Mouse (Mus musculus) cerebellum, adult 2 months (tissue): ENCODE data around the gene Lrch4. TPM values are rescaled to one million over a fixed set of nuclear protein-coding genes. Genes with fewer than 3 reads are reported as not detected.

Source experiments
- DNase-seq, 2 experiments: peaks; one replicate each; pipeline ENCODE4 v3.0.0; 2021
- H3K27ac ChIP-seq: fragments of 200-500 bp; 2 replicates; pipeline ENCODE4 v1.5.1; 2012; ENCODE audit warnings: low read length, control low read depth, inconsistent platforms; ENCODE audit not compliant: insufficient read depth
- H3K27me3 ChIP-seq: fragments of 200-500 bp; 2 replicates; pipeline ENCODE4 v1.6.1; 2012; ENCODE audit warnings: inconsistent platforms, mild to moderate bottlenecking, low read length, moderate library complexity; ENCODE audit not compliant: control insufficient read depth, insufficient read depth
- H3K4me1 ChIP-seq: fragments of 200-500 bp; 2 replicates; pipeline ENCODE4 v1.6.1; 2011; ENCODE audit warnings: low read length; ENCODE audit not compliant: control insufficient read depth, insufficient read depth
- H3K4me3 ChIP-seq: fragments of 200-500 bp; replicated peaks from 2 replicates; pipeline ENCODE3; 2011; ENCODE audit warnings: mild to moderate bottlenecking, low read depth, low read length, control low read depth; ENCODE audit not compliant: insufficient read depth
- CTCF ChIP-seq: fragments of 200-500 bp; IDR thresholded peaks from 2 replicates; pipeline ENCODE4 v1.5.1; 2011; ENCODE audit warnings: low read depth, mild to moderate bottlenecking, control low read depth, low read length, moderate library complexity, borderline replicate concordance; ENCODE audit not compliant: insufficient read depth
- POLR2A ChIP-seq: fragments of 200-500 bp; IDR thresholded peaks from 2 replicates; pipeline ENCODE4 v1.6.1; 2011; ENCODE audit warnings: low read length, control low read depth, borderline replicate concordance; ENCODE audit not compliant: insufficient read depth
- WGBS: fragments of 180-500 bp; shearing (Covaris S2); methylation state at CpG from one replicate; pipeline ENCODE4 v1.1.7; 2018; 5-methylcytosine and 5-hydroxymethylcytosine counted together
- polyA plus RNA-seq: library from polyadenylated mRNA; depleted of rRNA; stranded (reverse); fragments of >200 nt; gene quantifications from 2 replicates; pipeline ENCODE4 v1.2.3, GENCODE M21; 2012

The Lrch4 gene
- polyA plus RNA-seq, 1 experiment: 14.4 TPM

- no peak overlapping the region for H3K4me3 ChIP-seq
These were observed 31.3 kb downstream of the Lrch4 start for GRCm38 (mm10) chr5:137660064-137660688.

GRCm38 (mm10) chr5:137663057-137663456 lies 34.1 kb downstream of the Lrch4 start:
- TF ChIP-seq CTCF (no peak), POLR2A (no peak)
- Histone ChIP-seq H3K4me3 (no peak overlapping the region), H3K27me3 (no peaks in the 10 kb centered on the region), H3K27ac (no peak overlapping the region), H3K4me1 (no peaks in the 10 kb centered on the region)
- no peak for DNase-seq
- 67% methylated on average over 9 of the region's 9 CpGs for WGBS

More at GRCm38 (mm10) chr5:137660064-137660688, 31.3 kb downstream of the Lrch4 start:
- Histone ChIP-seq H3K27me3 (no peaks in the 10 kb centered on the region), H3K27ac (no peak overlapping the region), H3K4me1 (peaks cover 3% of the 10 kb centered on the region; the same call in 1 of the 2 replicates)
- peak in 1 of 2 experiments; percentile 6 for DNase-seq
- TF ChIP-seq CTCF (no peak), POLR2A (no peak)
- WGBS: 86% methylated on average over 6 of the region's 6 CpGs

GRCm38 (mm10) chr5:137668971-137669370 lies 40.0 kb downstream of the Lrch4 start:
- Histone ChIP-seq H3K4me3 (no peak overlapping the region), H3K4me1 (no peaks in the 10 kb centered on the region), H3K27ac (no peak overlapping the region), H3K27me3 (no peaks in the 10 kb centered on the region)
- WGBS: 20% methylated on average over 10 of the region's 10 CpGs
- DNase-seq: no peak
- TF ChIP-seq CTCF (no peak), POLR2A (no peak)

GRCm38 (mm10) chr5:137670240-137670639 lies 41.3 kb downstream of the Lrch4 start:
- Histone ChIP-seq H3K4me1 (no peaks in the 10 kb centered on the region), H3K4me3 (no peak overlapping the region), H3K27me3 (no peaks in the 10 kb centered on the region), H3K27ac (no peak overlapping the region)
- TF ChIP-seq CTCF: 0 out of 2 replicates have a peak, but pooled peaks have one; percentile 3
- no peak for TF ChIP-seq POLR2A
- WGBS: 55% methylated on average over 1 of the region's 1 CpGs
- no peak for DNase-seq

DNA sequence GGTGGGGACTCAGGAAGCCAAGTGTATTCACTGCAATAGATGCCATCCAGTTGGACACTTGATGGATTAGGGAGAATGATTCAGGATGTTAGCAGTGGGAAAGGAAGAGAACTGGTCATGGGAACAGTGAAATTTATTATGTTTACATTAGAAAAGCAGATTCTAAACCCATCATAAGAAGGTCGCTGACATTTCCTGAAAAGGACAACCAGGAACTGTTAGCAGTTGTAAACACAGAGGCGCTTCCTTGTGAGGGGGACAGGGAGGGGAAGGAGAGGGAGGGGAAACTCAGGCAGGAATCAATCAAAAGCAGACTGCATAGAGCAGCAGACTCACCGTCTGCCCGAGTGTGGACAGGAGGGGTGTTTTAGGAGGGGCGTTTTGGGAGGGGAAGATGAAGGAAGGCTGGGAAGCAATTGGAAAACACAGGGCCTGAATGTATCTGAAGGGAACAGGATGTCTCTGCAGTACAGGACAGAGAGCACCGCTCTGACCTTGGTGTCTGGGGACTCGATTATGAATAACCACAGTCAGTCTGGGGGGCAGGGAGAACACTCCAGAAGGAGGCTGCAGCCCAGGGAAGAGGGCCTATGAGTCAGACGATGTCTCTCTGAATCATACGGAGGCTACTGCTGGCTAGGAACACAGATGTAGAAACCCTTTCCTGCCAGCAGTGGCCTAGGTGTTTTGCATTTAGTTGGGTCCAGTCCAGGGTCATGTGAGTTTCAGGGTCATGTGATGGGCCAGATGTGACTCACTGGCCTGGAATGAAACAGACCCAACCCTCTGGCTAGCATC lies 42.7 kb downstream of the Lrch4 start:
- Histone ChIP-seq H3K27me3 (no peaks in the 10 kb centered on the region), H3K4me3 (no peak overlapping the region), H3K4me1 (no peaks in the 10 kb centered on the region), H3K27ac (no peak overlapping the region; the same call in 1 of the 2 replicates)
- WGBS: 36% methylated on average over 9 of the region's 9 CpGs
- no peak for DNase-seq
- TF ChIP-seq CTCF (no peak), POLR2A (no peak)

DNA sequence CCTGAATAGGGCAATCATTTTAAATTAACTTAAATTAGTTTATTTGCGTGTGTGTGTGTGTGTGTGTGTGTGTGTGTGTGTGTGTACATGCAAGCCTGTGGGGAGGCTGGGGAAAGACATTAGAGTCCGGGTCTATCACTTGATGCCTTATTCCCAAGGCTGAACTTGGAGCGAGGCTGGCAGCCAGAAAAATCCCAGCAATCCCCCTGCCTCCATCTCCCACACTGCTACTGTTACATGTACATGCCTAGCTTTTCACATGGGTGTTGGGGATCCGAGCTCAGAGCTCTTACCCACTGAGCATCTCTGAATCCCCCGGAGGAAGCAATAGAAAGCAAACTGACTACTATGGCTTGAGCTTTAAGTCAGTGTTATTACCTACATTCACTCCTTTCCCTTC lies 43.4 kb downstream of the Lrch4 start:
- no peaks in the 10 kb centered on the region for H3K4me1 ChIP-seq
- no peaks in the 10 kb centered on the region for H3K27me3 ChIP-seq
- H3K4me3 ChIP-seq: no peak overlapping the region
- no peak for DNase-seq
- WGBS: 75% methylated on average over 5 of the region's 5 CpGs
- H3K27ac ChIP-seq: no peak overlapping the region
- TF ChIP-seq POLR2A: no peak
- TF ChIP-seq CTCF: no peak

DNA sequence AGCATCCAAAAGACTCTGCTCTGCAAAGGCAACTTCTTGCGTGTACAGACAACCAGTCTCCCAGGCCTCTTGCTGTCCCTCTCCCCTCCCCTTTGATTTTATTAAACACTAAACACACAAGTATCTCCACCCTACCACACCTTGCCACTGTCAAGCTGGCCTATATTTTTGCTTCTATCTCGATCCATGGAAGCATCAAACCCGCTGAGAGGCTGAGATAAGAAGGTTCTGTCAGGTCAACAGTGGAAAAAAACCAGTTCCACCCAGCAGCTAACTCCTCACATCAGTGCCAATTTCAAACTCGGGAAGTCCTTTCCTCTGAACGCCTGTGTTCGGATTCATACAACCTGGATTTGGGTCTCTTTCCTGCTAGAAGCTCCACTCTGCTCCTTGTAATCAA lies 44.1 kb downstream of the Lrch4 start:
- Histone ChIP-seq H3K27ac (no peak overlapping the region), H3K4me1 (no peaks in the 10 kb centered on the region), H3K4me3 (no peak overlapping the region), H3K27me3 (no peaks in the 10 kb centered on the region)
- WGBS: 84% methylated on average over 6 of the region's 6 CpGs
- no peak for DNase-seq
- TF ChIP-seq CTCF (no peak), POLR2A (no peak)

GRCm38 (mm10) chr5:137674786-137675185 lies 45.9 kb downstream of the Lrch4 start:
- TF ChIP-seq CTCF (no peak), POLR2A (no peak)
- no peaks in the 10 kb centered on the region for H3K27me3 ChIP-seq
- DNase-seq: no peak
- 96% methylated on average over 8 of the region's 8 CpGs for WGBS
- no peaks in the 10 kb centered on the region for H3K4me1 ChIP-seq
- H3K4me3 ChIP-seq: no peak overlapping the region
- H3K27ac ChIP-seq: no peak overlapping the region
